Mouse (Mus musculus): ENCODE measurements around the gene Capn9. TPM values are rescaled to one million over a fixed set of nuclear protein-coding genes. Genes with fewer than 3 reads are reported as not detected.

Gene Capn9
- not detected for total RNA-seq (2021)

GRCm38 (mm10) chr8:124575811-124576210 lies at the start of gene Capn9:
TSS of gene Capn9 (plus strand) at chr8:124576111.
- intact Hi-C loops (cut with DNase I): no loop called here

GRCm38 (mm10) chr8:124526261-124526660 lies 49.6 kb upstream of the Capn9 start:
- intact Hi-C loops (cut with DNase I): no loop called here
- no peak for DNase-seq

More at GRCm38 (mm10) chr8:124575811-124576210, at the start of gene Capn9:
- DNase-seq: no peak

GRCm38 (mm10) chr8:124530076-124530475 lies 45.8 kb upstream of the Capn9 start:
- intact Hi-C loops (cut with DNase I): no loop called here
- DNase-seq: peak; percentile 14 to 18

GRCm38 (mm10) chr8:124530556-124530955 lies 45.4 kb upstream of the Capn9 start:
- no peak for DNase-seq
- intact Hi-C loops (cut with DNase I): no loop called here

GRCm38 (mm10) chr8:124530996-124531395 lies 44.9 kb upstream of the Capn9 start:
- DNase-seq: no peak
- intact Hi-C loops (cut with DNase I): no loop called here

GRCm38 (mm10) chr8:124532626-124533025 lies 43.3 kb upstream of the Capn9 start:
- DNase-seq: no peak
- intact Hi-C loops (cut with DNase I): no loop called here

GRCm38 (mm10) chr8:124535451-124535850 lies 40.5 kb upstream of the Capn9 start:
- DNase-seq: no peak
- intact Hi-C loops (cut with DNase I): no loop called here

GRCm38 (mm10) chr8:124540906-124541305 lies 35.0 kb upstream of the Capn9 start:
- intact Hi-C loops (cut with DNase I): no loop called here
- no peak for DNase-seq

- no peak for DNase-seq
- intact Hi-C loops (cut with DNase I): no loop called here
Measured at GRCm38 (mm10) chr8:124542001-124542400, 33.9 kb upstream of the Capn9 start.

GRCm38 (mm10) chr8:124543272-124543671 lies 32.6 kb upstream of the Capn9 start:
- no peak for DNase-seq
- intact Hi-C loops (cut with DNase I): no loop called here

- intact Hi-C loops (cut with DNase I): no loop called here
Measured at GRCm38 (mm10) chr8:124546371-124546770, 29.5 kb upstream of the Capn9 start.

GRCm38 (mm10) chr8:124546815-124547214 lies 29.1 kb upstream of the Capn9 start:
- intact Hi-C loops (cut with DNase I): no loop called here
- DNase-seq: no peak

More at GRCm38 (mm10) chr8:124546371-124546770, 29.5 kb upstream of the Capn9 start:
- no peak for DNase-seq

GRCm38 (mm10) chr8:124547269-124547668 lies 28.6 kb upstream of the Capn9 start:
- intact Hi-C loops (cut with DNase I): no loop called here
- DNase-seq: no peak

- DNase-seq: no peak
- intact Hi-C loops (cut with DNase I): no loop called here
Measured at GRCm38 (mm10) chr8:124548187-124548586, 27.7 kb upstream of the Capn9 start.

- no peak for DNase-seq
- intact Hi-C loops (cut with DNase I): no loop called here
Measured at GRCm38 (mm10) chr8:124551011-124551661, 24.8 kb upstream of the Capn9 start.

GRCm38 (mm10) chr8:124555113-124555750 lies 20.7 kb upstream of the Capn9 start:
- intact Hi-C loops (cut with DNase I): no loop called here
- DNase-seq: no peak

- intact Hi-C loops (cut with DNase I): no loop called here
- DNase-seq: no peak
Measured at GRCm38 (mm10) chr8:124556164-124556563, 19.7 kb upstream of the Capn9 start.

- intact Hi-C loops (cut with DNase I): no loop called here
- no peak for DNase-seq
Measured at GRCm38 (mm10) chr8:124556658-124557057, 19.3 kb upstream of the Capn9 start.

GRCm38 (mm10) chr8:124557476-124557875 lies 18.4 kb upstream of the Capn9 start:
- intact Hi-C loops (cut with DNase I): no loop called here
- DNase-seq: no peak

- DNase-seq: no peak
- intact Hi-C loops (cut with DNase I): no loop called here
Measured at GRCm38 (mm10) chr8:124567126-124567525, 8.8 kb upstream of the Capn9 start.

- DNase-seq: peak; percentile 42 to 73
- intact Hi-C loops (cut with DNase I): no loop called here
Measured at GRCm38 (mm10) chr8:124567584-124567983, 8.3 kb upstream of the Capn9 start.

GRCm38 (mm10) chr8:124569100-124569499 lies 6.8 kb upstream of the Capn9 start:
- DNase-seq: peak; percentile 61 to 69
- intact Hi-C loops (cut with DNase I): no loop called here
